Mouse (Mus musculus): ENCODE measurements around the gene Ube2g2. TPM values are rescaled to one million over a fixed set of nuclear protein-coding genes. Genes with fewer than 3 reads are reported as not detected.

Gene Ube2g2
- total RNA-seq, 2 experiments from 2014 or later = 79.8 to 84.4 TPM

DNA sequence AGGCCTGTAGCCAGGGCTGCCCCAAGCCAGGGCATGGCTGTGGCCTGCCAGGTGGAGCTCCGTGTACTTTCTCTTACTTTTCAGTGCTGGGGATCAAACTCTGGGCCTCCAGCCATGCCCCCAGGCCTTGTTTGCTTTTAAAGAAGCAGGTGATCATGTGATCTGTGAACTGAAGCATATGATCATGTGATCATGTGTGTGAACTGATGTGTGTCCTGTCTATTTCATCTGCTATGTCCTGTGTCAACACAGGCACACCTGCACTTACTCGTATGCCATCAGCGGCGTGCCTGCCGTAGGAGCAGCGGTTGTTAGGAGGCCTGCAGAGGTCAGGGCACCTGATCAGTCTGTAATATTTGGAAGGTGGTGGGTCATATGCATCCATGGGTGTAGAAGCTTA lies 11.9 kb downstream of the Ube2g2 start:
- intact Hi-C loops (cut with DNase I; ENCODE audit: low total_unique reads) = no loop called here
- DNase-seq = no peak

DNA sequence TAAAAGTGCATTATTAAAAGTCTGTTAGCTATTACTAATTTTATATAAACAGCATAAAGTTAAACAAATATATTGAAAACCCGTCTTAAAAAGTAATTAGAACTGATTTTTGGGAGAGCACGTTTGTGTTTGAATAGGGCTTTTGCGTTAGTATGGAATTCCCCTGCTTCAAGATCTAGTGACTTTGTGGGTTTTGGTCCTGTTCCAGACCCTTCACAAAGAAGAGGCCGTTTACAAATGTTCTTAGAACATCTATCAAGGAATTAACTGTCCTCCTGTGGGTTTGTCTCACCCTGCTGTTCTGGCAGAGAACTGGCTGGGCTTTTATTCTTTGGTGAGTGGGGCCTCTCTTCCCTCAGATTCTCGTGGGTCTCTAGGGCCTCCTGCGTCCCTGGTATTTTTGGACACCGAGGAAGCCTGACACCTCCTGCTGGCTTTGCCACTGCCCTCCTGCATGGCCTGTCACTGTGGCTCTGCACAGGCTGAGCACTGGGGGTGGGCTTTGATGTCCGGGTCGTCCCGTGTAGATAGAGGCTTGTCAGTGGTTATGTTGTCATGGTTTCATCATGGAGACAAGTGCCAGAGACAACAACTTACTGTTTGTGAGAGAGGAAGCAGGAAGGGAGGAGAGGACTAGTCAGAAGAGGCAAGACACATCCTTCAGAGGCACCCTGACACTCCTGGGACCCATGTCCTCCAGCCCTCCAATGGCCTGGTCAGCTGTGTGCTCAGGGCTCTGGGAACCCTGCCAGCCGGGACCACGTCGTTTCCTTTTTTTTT lies 12.6 kb downstream of the Ube2g2 start:
- DNase-seq = no peak
- intact Hi-C loops (cut with DNase I; ENCODE audit: low total_unique reads) = no loop called here

DNA sequence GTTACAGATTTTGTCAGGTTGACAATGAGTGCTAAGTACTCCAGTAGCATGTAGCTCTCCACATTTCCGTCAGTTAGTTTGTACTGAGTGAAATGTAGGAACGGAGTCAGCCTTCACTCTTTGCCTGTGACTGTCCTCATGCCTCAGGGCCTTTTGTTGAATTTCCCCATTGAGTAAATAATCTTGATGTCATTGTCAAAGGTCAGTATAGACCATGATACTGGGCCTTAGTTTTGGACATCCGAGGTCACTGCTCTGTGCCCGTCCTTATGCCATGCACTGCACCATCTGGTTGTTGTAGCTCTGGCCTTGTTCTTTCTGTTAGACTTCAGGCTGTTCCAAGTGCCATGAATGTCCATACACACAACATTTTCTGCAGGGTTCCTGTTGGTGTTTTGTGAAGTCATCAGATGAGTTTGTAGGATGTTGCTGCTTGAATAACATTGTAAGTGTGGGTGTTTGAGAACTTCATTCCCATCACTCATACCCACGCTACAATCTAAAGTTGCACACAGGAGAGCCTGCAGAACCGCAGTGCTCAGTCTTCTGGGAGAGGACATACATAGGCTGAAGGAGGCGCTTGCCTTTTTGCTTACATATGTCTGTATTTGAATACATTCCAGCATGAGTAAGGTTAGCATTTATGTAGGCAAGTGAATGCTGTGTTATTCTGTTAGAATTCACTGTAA lies 14.3 kb downstream of the Ube2g2 start:
- DNase-seq = no peak
- intact Hi-C loops (cut with DNase I; ENCODE audit: low total_unique reads) = no loop called here

- intact Hi-C loops (cut with DNase I; ENCODE audit: low total_unique reads) = no loop called here
- no peak for DNase-seq
Observed at GRCm38 (mm10) chr10:77638956-77639355, 16.9 kb downstream of the Ube2g2 start.

- intact Hi-C loops (cut with DNase I; ENCODE audit: low total_unique reads) = no loop called here
- no peak for DNase-seq
Observed at GRCm38 (mm10) chr10:77643160-77643559, 21.1 kb downstream of the Ube2g2 start.

DNA sequence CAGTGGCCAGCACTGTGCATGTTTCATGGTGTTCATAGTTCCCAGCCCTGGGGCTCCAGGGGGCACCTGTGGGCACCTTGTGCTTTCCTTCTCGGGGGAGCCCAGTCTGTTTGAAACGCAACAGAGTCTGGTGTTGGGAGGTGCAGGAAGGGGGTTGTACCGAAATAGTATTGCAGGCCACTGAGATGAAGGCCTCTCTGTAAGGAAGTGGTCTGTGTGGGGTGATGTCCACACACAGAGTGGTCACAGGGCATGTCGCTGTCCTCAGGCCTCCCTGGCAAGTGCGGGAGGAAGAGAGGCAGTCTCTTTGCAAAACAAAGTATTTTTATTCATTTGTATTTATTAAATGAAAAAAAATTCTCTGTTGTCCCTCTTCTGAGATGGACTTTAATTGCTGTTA lies 23.5 kb downstream of the Ube2g2 start:
- intact Hi-C loops (cut with DNase I; ENCODE audit: low total_unique reads) = no loop called here
- no peak for DNase-seq

GRCm38 (mm10) chr10:77647461-77647860 lies 25.4 kb downstream of the Ube2g2 start:
- intact Hi-C loops (cut with DNase I; ENCODE audit: low total_unique reads) = no loop called here
- DNase-seq = no peak

- intact Hi-C loops (cut with DNase I; ENCODE audit: low total_unique reads) = no loop called here
Observed at GRCm38 (mm10) chr10:77647901-77648300, 25.8 kb downstream of the Ube2g2 start.

GRCm38 (mm10) chr10:77652046-77652445 lies 30.0 kb downstream of the Ube2g2 start:
- DNase-seq = no peak
- intact Hi-C loops (cut with DNase I; ENCODE audit: low total_unique reads) = no loop called here

More at GRCm38 (mm10) chr10:77647901-77648300, 25.8 kb downstream of the Ube2g2 start:
- no peak for DNase-seq

DNA sequence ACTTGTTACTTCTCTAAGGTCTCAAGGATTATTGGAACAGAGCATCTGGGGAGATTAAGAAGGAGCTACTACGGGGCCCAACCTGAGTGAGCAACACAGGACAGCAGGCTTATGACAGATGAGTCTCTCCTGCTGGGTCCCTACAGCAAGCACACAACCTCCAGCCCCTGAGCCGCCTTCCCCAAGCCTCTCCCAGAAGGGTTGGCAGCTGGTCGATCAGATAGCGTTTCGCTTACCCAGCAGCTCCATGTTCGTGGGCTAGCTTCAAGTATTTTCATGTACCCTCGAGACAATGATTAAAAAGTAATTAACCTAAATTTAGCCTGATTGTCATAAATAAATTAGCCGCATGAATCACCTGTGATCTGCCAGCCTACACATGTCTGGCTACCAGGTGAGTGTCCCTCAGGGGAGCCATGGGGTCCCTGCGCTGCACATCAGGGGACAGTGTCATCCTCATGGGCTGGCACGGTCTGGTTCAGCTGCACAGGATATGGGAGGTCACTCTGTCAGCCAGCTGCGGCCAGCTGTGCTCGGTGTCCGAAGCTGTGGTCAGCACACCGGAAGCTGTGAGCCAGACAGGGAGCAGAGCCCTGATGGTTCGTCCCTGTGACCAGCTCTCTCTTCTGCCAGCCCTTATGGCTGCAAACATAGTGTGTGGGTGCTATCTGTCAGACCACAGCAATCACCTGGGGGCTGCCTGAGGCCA lies 36.4 kb downstream of the Ube2g2 start:
- no peak for DNase-seq
- intact Hi-C loops (cut with DNase I; ENCODE audit: low total_unique reads) = no loop called here

- DNase-seq = no peak
- intact Hi-C loops (cut with DNase I; ENCODE audit: low total_unique reads) = no loop called here
Observed at GRCm38 (mm10) chr10:77663949-77664665, 42.0 kb downstream of the Ube2g2 start.

- intact Hi-C loops (cut with DNase I; ENCODE audit: low total_unique reads) = no loop called here
- DNase-seq = no peak
Observed at GRCm38 (mm10) chr10:77666342-77666741, 44.3 kb downstream of the Ube2g2 start.

DNA sequence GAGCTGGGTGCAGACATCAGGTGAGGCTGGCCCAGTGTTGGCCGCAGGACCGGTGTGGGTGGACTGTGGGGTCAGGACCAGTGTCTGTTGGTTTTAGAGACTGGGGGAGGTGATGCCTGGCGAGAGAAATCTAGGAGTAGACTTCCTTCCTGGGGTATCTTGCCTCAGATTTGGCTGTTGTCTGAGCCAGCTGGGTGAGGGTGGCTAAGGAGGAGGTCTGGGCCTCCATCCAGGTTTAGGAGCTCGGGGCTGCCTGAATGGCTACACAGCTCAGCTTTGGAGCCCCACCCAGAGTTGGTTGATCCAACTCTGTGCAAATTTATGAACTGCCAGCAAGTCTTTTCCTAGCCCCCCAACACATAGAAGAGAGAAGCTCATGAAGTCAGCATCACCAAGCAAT lies 45.3 kb downstream of the Ube2g2 start:
- intact Hi-C loops (cut with DNase I; ENCODE audit: low total_unique reads) = no loop called here
- DNase-seq = no peak

GRCm38 (mm10) chr10:77670710-77671109 lies 48.6 kb downstream of the Ube2g2 start:
- intact Hi-C loops (cut with DNase I; ENCODE audit: low total_unique reads) = no loop called here
- no peak for DNase-seq

DNA sequence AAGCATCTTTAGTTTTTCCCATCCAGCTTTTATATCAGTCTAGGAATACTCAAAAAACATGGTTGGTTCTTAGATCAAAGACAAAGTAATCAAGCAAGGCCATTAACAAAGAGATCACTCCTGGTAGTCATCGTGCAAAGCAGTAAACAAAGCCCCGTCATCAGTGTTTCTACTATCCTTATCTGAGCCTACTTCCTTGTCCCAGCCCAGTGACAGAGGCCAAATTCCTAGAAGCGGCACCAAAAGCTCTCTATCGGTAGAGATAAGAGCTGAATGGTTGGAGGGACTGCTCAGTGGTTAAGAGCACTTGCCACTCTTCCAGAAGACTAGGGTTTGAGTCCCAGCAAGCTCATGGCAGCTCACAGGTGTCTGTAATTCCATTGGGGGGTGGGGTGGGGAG lies 49.4 kb downstream of the Ube2g2 start:
- intact Hi-C loops (cut with DNase I; ENCODE audit: low total_unique reads) = no loop called here
- no peak for DNase-seq

- no peak for DNase-seq
Observed at GRCm38 (mm10) chr10:77673765-77674164, 51.7 kb downstream of the Ube2g2 start.

DNA sequence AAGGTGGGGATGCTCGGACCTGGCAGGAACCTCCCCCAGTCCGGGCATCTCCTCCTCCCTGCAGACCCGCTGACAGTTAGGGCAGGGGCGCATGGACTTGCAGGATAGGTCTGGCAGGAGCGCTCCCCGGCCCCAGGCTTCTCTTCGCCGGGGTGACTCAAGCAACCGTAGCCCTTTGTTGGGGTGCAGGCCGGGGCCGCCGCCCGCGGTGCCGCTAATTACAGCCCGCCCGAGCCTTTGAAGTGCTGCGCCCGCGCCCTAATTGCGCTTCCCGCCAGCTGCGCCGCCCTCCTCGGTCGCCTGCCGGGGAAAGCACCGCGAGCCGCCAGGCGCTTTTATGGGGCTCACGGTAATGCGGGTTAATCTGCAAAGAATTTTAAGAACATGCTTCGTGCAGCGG lies 55.5 kb downstream of the Ube2g2 start:
- intact Hi-C loops (cut with DNase I; ENCODE audit: low total_unique reads) = no loop called here
- no peak for DNase-seq

More at GRCm38 (mm10) chr10:77673765-77674164, 51.7 kb downstream of the Ube2g2 start:
- intact Hi-C loops (cut with DNase I; ENCODE audit: low total_unique reads) = no loop called here

- intact Hi-C loops (cut with DNase I; ENCODE audit: low total_unique reads) = no loop called here
- DNase-seq = no peak
Observed at GRCm38 (mm10) chr10:77682994-77683393, 60.9 kb downstream of the Ube2g2 start.

DNA sequence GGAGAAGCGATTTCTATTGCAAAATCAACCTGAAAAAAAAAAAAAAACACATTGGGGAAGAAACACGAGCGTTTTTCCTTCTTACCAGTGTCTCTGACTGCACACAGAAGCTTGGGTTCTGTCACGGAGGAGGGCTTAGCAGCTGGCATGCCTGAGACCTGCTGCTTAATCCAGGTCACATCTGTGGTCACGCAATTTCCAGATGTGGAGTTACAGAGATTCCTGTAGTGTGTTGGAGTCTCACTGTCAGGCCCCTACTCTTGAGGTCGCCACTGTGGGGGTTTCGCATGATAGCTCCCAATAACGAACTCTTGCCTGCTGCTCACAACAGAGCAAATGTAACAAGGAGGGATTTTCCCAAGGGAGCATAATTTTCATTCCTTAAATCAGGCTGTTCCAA lies 62.1 kb downstream of the Ube2g2 start:
- no peak for DNase-seq
- intact Hi-C loops (cut with DNase I; ENCODE audit: low total_unique reads) = no loop called here

All from gastrocnemius, postnatal 14 days (tissue).